In the genomic region with DNA sequence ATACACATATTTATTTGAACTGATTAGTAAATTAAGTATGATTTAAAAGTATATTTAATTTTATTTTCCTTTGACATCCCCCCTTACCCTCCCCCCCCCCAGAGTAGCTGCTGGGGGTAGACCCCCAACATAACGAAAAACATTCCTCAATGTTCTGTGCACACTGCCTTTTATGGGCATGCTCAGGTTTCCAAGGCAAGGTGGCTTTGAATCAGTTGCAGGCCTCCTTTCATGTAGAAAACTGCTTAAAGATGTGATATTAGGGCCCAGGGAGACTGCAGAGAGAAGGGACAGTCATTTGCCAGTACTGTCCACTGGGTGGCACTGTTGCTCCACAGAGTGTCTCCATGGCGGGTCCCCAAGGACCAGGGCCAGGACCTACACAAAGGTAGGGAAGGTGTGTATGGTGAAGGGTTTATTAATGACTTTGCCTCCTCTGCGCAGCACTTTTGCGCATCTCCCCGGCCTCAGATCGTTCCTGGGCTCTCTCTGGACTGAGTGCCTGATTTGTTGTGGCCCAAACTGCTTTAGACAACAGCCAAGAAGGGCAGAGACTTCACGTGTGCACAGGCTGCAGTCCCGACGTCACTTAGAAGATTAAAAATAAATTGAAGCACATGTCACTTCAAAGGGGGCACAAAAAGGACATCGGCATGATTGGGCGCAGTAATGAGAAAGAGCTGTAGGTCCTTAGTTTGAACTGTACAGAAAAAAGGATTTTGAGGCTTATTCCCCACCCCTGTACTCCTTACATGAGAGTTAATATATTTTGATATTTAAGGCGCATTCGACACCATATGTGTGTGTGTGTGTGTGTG, we compare ENCODE assay signal across 9 mouse cellular contexts.
DNase-seq lines count a peak whose midpoint lies in the region; ATAC-seq and TF ChIP-seq lines count a peak whose summit lies in the region.
"Had no signal": no experiment of that assay in that cellular context is flagged by ENCODE, and none has a peak within 500 bp of the region (broad histone marks: within the 10 kb centered on the region; RNA-seq: fewer than 3 reads in every experiment).

No protein-coding gene starts in this region.

- no peaks in the 10 kb centered on the region for H3K36me3 ChIP-seq in embryonic facial prominence, embryonic 14.5 days (ENCODE audit: control insufficient read depth, insufficient read depth, low read length)
- no peaks in the 10 kb centered on the region for H3K36me3 ChIP-seq in heart, embryonic 10.5 days
- H3K36me3 ChIP-seq in liver, embryonic 13.5 days = no peaks in the 10 kb centered on the region
- H3K36me3 ChIP-seq in neural tube, embryonic 15.5 days = no peaks in the 10 kb centered on the region

- 66% methylated on average over 13 of the region's 13 CpGs for WGBS in bone marrow, adult 2 months
- WGBS in embryonic facial prominence, embryonic 14.5 days = 23% methylated on average over 13 of the region's 13 CpGs
- WGBS in heart, embryonic 10.5 days = 55% methylated on average over 13 of the region's 13 CpGs
- WGBS in liver, embryonic 13.5 days (ENCODE audit: insufficient replicate concordance) = 51% methylated on average over 13 of the region's 13 CpGs
- WGBS in neural tube, embryonic 15.5 days = 23% methylated on average over 13 of the region's 13 CpGs

- H3K27ac ChIP-seq in bone marrow, adult 2 months (ENCODE audit: control insufficient read depth, insufficient read depth, low read depth, low read length, poor library complexity) = no peak overlapping the region
- 0 out of 2 replicates have a peak overlapping the region, but pooled peaks have one; percentile 6 for H3K27ac ChIP-seq in embryonic facial prominence, embryonic 14.5 days (replicated peaks; ENCODE audit: low read depth, low read length)
- H3K27ac ChIP-seq in heart, embryonic 10.5 days = peak overlapping the region; percentile 17; the same call in 1 of the 2 replicates
- H3K27ac ChIP-seq in liver, embryonic 13.5 days = no peak overlapping the region
- peak overlapping the region; percentile 71 for H3K27ac ChIP-seq in neural tube, embryonic 15.5 days (replicated peaks)

- H3K4me3 ChIP-seq in bone marrow, adult 2 months (replicated peaks; ENCODE audit: control insufficient read depth, low read depth, low read length) = no peak overlapping the region
- H3K4me3 ChIP-seq in embryonic facial prominence, embryonic 14.5 days (ENCODE audit: low read depth, low read length) = no peak overlapping the region
- H3K4me3 ChIP-seq in heart, embryonic 10.5 days = no peak overlapping the region
- H3K4me3 ChIP-seq in liver, embryonic 13.5 days (replicated peaks) = no peak overlapping the region
- H3K4me3 ChIP-seq in neural tube, embryonic 15.5 days (replicated peaks) = peak overlapping the region; percentile 21; the same call in 1 of the 2 replicates
- H3K4me3 ChIP-seq: erythroblast, embryonic 14.5 days had no signal

- no peak overlapping the region for H3K9ac ChIP-seq in embryonic facial prominence, embryonic 14.5 days (ENCODE audit: low read depth, low read length)
- no peak overlapping the region for H3K9ac ChIP-seq in liver, embryonic 13.5 days
- no peak overlapping the region; the same call in 1 of the 2 replicates for H3K9ac ChIP-seq in neural tube, embryonic 15.5 days (replicated peaks)

- peak; percentile 85 for TF ChIP-seq CTCF in bone marrow, adult 2 months (IDR thresholded peaks at IDR 0.05; ENCODE audit: control insufficient read depth, insufficient read depth, low read length)

- H3K27me3 ChIP-seq in embryonic facial prominence, embryonic 14.5 days (replicated peaks; ENCODE audit: control insufficient read depth, insufficient read depth, low read length) = no peaks in the 10 kb centered on the region
- no peaks in the 10 kb centered on the region for H3K27me3 ChIP-seq in heart, embryonic 10.5 days (ENCODE audit: insufficient read depth, poor library complexity, severe bottlenecking)
- H3K27me3 ChIP-seq in liver, embryonic 13.5 days = no peaks in the 10 kb centered on the region
- no peaks in the 10 kb centered on the region for H3K27me3 ChIP-seq in neural tube, embryonic 15.5 days (replicated peaks)

- DNase-seq in B cell, adult 2 months = peak; percentile 66 to 67
- DNase-seq in embryonic facial prominence, embryonic 14.5 days (ENCODE audit: low spot score) = peak; percentile 81
- DNase-seq in heart, embryonic 10.5 days (ENCODE audit: low spot score) = peak; percentile 83
- peak; percentile 87 for DNase-seq in kidney, postnatal 10 days
- peak; percentile 23 for DNase-seq in liver, embryonic 13.5 days
- DNase-seq in testis, postnatal 10 days (ENCODE audit: low spot score) = peak; percentile 87

- ATAC-seq in embryonic facial prominence, embryonic 14.5 days (ENCODE audit: low read depth) = peak; percentile 91
- ATAC-seq in liver, embryonic 13.5 days (ENCODE audit: low read depth) = no peak
- ATAC-seq in neural tube, embryonic 15.5 days (ENCODE audit: low FRiP score) = peak; percentile 87

- no peaks in the 10 kb centered on the region for H3K9me3 ChIP-seq in embryonic facial prominence, embryonic 14.5 days (ENCODE audit: control insufficient read depth, low read length)
- H3K9me3 ChIP-seq in heart, embryonic 10.5 days = no peaks in the 10 kb centered on the region
- H3K9me3 ChIP-seq in liver, embryonic 13.5 days (replicated peaks) = no peaks in the 10 kb centered on the region
- no peaks in the 10 kb centered on the region for H3K9me3 ChIP-seq in neural tube, embryonic 15.5 days (replicated peaks)

- TF ChIP-seq POLR2A in bone marrow, adult 2 months (IDR thresholded peaks at IDR 0.05; ENCODE audit: borderline replicate concordance, control insufficient read depth, low read depth, low read length) = no peak

- H3K4me2 ChIP-seq in embryonic facial prominence, embryonic 14.5 days (ENCODE audit: low read depth, low read length) = peak overlapping the region; percentile 49
- no peak overlapping the region for H3K4me2 ChIP-seq in liver, embryonic 13.5 days
- peak overlapping the region; percentile 50 for H3K4me2 ChIP-seq in neural tube, embryonic 15.5 days

- H3K4me1 ChIP-seq in bone marrow, adult 2 months (ENCODE audit: control insufficient read depth, insufficient read depth, low read length) = no peaks in the 10 kb centered on the region
- peaks cover 7% of the 10 kb centered on the region for H3K4me1 ChIP-seq in embryonic facial prominence, embryonic 14.5 days (ENCODE audit: control insufficient read depth, insufficient read depth, low read length)
- peaks cover 18% of the 10 kb centered on the region for H3K4me1 ChIP-seq in heart, embryonic 10.5 days
- no peaks in the 10 kb centered on the region for H3K4me1 ChIP-seq in liver, embryonic 13.5 days (replicated peaks)
- peaks cover 26% of the 10 kb centered on the region for H3K4me1 ChIP-seq in neural tube, embryonic 15.5 days

Comparison
In these comparisons a context has a peak if more than half of its experiments do, and no peak if none do; other contexts are left out.
1. DNase-seq: peak in every context shown above with its lines; median percentile 87 in kidney, postnatal 10 days; 87 in testis, postnatal 10 days; 83 in heart, embryonic 10.5 days; 81 in embryonic facial prominence, embryonic 14.5 days; 66 in B cell, adult 2 months; 23 in liver, embryonic 13.5 days.
2. H3K27ac ChIP-seq: peak in embryonic facial prominence, embryonic 14.5 days (single experiment), heart, embryonic 10.5 days (single experiment) and neural tube, embryonic 15.5 days (single experiment); none in bone marrow, adult 2 months (single experiment) and liver, embryonic 13.5 days (single experiment).